Mouse (Mus musculus): Measurements from ENCODE around the gene Glipr1. TPM values are rescaled to one million over a fixed set of nuclear protein-coding genes. Genes with fewer than 3 reads are reported as not detected.
A peak's percentile ranks its signal among the peaks of the same experiment; 100 is the strongest.

The Glipr1 gene
- polyA plus RNA-seq, 1 experiment from 2014 or later: 0.65 TPM

DNA sequence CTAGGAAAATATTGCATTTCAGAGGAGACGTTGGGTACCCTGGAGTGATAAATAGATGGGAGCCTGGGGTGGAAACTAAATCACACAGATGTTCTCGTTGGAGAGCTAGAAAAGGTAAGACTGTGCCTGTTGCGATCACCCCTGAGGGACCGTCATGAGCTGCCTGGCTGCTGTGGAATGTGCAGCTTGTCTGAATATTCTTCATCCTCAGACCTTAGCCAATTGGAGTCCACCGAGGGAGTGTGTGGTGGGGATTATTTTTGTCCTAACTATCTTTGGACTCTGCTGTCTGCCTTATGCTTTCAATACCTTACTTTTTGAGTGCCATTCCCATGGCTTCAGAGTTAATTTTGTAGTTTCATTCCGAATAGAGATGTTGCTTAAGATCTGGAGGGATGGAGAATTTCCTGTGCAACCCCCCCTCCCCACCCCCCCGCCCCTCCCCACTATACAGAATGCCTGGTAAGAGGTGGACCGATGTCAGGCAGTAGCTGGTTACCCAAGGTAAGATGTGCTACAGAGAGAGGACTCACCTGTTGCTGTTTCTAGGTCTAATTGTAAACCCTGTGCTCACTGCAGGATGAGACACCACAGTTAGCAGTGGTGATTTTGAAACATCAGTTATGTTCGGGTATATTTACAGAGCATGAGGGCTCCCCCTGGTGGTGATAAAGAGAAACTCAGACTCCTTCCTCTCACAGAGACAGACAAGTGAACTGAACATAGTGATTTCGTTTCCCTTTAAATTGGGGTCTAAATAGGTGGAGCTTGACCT is 45.0 kb downstream of the Glipr1 start:
- no peak overlapping the region for H3K9ac ChIP-seq (replicated peaks)
- H3K9me3 ChIP-seq: no peaks in the 10 kb centered on the region
- H3K27ac ChIP-seq (replicated peaks): no peak overlapping the region
- no peak overlapping the region for H3K4me3 ChIP-seq
- ATAC-seq (replicated peaks): peak; percentile 93
- no peak overlapping the region for H3K4me2 ChIP-seq (replicated peaks)
- H3K27me3 ChIP-seq: no peaks in the 10 kb centered on the region
- H3K36me3 ChIP-seq: no peaks in the 10 kb centered on the region
- no peaks in the 10 kb centered on the region for H3K4me1 ChIP-seq
- 64% methylated on average over 10 of the region's 10 CpGs for WGBS

DNA sequence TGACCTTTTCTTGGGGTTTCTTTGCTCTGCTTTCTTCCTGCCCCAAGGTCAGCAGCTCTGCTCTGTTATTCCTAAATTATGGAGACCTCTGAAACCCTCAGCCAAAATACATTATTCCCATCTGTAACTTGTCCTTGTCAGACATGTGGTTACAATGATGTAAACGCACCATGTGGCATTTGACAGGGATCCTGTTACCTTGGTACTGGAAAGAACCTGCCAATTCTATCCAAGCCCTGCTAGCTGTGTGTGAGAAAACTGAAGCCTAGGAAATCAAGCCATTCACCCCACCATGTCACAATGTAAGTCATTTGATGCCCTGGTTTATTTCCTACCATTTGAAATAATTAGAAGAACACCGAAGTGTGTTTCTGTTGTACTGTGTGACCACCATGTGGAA is 46.6 kb downstream of the Glipr1 start:
- no peaks in the 10 kb centered on the region for H3K36me3 ChIP-seq
- no peak overlapping the region for H3K4me2 ChIP-seq (replicated peaks)
- H3K9ac ChIP-seq (replicated peaks): no peak overlapping the region
- H3K4me3 ChIP-seq: no peak overlapping the region
- no peaks in the 10 kb centered on the region for H3K9me3 ChIP-seq
- ATAC-seq (replicated peaks): no peak
- H3K27me3 ChIP-seq: no peaks in the 10 kb centered on the region
- WGBS: 86% methylated on average over 2 of the region's 2 CpGs
- no peaks in the 10 kb centered on the region for H3K4me1 ChIP-seq
- no peak overlapping the region for H3K27ac ChIP-seq (replicated peaks)

DNA sequence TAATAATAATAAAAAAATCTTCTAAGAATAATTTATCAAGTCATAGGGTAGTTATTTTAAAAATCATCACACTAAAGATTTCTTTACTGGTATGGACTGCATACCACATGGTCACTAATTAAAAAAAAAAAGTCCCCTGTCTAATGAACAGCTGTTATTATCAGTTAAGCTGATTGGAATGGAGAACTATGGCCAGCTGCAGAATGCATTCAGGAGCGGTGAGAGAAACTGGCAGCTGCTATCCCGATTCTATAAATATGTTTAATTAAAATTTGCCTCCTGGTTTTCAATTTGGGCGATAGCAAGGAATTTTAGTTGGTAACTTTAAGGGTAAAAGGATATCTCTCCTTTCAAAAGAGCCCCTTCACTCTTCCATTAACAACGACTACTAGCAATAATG is 53.4 kb downstream of the Glipr1 start:
- Histone ChIP-seq H3K36me3 (no peaks in the 10 kb centered on the region), H3K4me2 (replicated peaks) (no peak overlapping the region), H3K4me1 (no peaks in the 10 kb centered on the region), H3K9me3 (no peaks in the 10 kb centered on the region), H3K9ac (replicated peaks) (no peak overlapping the region), H3K4me3 (no peak overlapping the region), H3K27me3 (no peaks in the 10 kb centered on the region), H3K27ac (replicated peaks) (no peak overlapping the region)
- ATAC-seq (replicated peaks): no peak
- WGBS: 10% methylated on average over 4 of the region's 4 CpGs

DNA sequence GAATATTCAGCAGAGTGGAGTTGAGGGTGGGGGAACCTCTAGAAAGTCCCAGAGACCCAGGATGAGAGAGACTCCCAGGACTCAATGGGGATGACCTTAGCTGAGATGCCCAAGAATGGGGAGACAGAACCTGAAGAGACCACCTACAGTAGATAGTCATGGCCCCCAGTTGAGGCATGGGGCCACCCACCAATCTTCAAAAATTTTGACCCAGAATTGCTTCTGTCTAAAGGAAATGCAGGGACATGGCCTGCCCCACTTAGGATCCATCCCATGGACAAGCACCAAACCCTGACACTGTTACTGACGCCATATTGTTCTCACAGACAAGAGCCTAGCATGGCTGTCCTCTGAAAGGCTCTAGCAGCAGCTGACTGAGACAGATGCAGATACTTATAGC is 54.4 kb downstream of the Glipr1 start:
- Histone ChIP-seq H3K4me3 (no peak overlapping the region), H3K9me3 (no peaks in the 10 kb centered on the region), H3K4me1 (no peaks in the 10 kb centered on the region), H3K27me3 (no peaks in the 10 kb centered on the region), H3K36me3 (no peaks in the 10 kb centered on the region), H3K4me2 (replicated peaks) (no peak overlapping the region), H3K9ac (replicated peaks) (no peak overlapping the region), H3K27ac (replicated peaks) (no peak overlapping the region)
- 88% methylated on average over 1 of the region's 1 CpGs for WGBS
- no peak for ATAC-seq (replicated peaks)

DNA sequence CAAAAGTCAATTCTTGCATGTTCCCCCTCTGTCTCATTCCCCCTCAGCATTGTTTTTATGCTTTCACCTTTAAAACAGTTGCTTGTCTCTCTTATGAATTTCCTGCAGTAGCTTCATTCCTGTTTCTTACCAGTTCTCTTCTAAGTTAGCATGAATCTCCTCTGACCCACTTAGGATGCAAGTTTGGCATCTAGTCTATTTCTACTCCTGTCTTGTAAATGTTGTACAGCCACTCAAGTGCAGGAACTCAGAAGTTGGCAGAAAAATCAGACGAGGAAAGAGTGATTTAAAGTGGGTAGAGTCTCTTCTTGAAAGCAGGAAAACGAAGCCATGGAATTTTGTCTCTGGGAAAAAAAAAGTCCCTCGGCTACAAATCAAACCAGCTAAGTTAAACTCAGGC is 56.9 kb downstream of the Glipr1 start:
- no peaks in the 10 kb centered on the region for H3K9me3 ChIP-seq
- H3K36me3 ChIP-seq: no peaks in the 10 kb centered on the region
- no peak overlapping the region for H3K9ac ChIP-seq (replicated peaks)
- no peaks in the 10 kb centered on the region for H3K27me3 ChIP-seq
- H3K4me1 ChIP-seq: no peaks in the 10 kb centered on the region
- no peak overlapping the region for H3K27ac ChIP-seq (replicated peaks)
- no peak overlapping the region for H3K4me3 ChIP-seq
- H3K4me2 ChIP-seq (replicated peaks): no peak overlapping the region
- 81% methylated on average over 3 of the region's 3 CpGs for WGBS
- ATAC-seq (replicated peaks): no peak

DNA sequence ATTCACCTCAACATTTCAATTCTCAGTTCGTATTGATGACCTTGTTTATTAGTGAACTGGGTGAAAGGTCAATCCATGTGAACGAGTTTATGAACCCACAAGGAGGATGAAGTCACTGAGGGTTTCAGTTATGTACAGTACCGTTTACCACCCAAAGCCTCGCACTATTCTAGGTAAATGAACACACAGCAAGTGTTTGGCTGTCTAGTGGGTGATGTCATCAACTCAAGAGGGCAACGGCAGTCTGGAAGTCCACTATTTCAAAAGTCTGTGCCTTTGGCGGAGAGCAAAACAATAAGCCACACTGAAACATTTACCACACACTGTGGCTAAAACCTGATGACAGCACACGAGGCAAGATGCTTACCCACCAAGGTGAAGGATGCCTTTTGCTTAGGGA is 59.4 kb downstream of the Glipr1 start:
- no peak overlapping the region for H3K4me2 ChIP-seq (replicated peaks)
- no peak for ATAC-seq (replicated peaks)
- H3K36me3 ChIP-seq: no peaks in the 10 kb centered on the region
- H3K27ac ChIP-seq (replicated peaks): no peak overlapping the region
- no peak overlapping the region for H3K4me3 ChIP-seq
- WGBS: 81% methylated on average over 7 of the region's 7 CpGs
- no peaks in the 10 kb centered on the region for H3K4me1 ChIP-seq
- H3K27me3 ChIP-seq: no peaks in the 10 kb centered on the region
- no peaks in the 10 kb centered on the region for H3K9me3 ChIP-seq
- no peak overlapping the region for H3K9ac ChIP-seq (replicated peaks)

DNA sequence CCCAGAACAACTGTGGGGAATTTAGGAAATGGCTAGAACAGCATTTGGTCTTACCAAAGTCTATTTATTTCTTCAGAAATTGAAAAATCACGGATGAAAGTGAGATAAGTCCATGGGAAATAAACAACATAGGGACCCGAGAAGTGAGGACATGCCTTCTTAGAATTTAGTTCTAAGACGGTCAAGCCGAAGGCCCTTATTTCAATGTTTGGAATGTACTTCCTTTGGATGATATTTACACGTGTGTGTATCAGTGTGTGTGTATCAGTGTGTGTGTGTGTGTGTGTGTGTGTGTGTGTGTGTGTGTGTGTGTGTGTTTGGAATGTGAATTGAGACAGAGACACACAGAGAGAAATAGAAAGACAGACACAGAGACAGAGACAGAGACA is 65.3 kb downstream of the Glipr1 start:
- no peaks in the 10 kb centered on the region for H3K9me3 ChIP-seq
- no peak overlapping the region for H3K27ac ChIP-seq (replicated peaks)
- ATAC-seq (replicated peaks): no peak
- H3K4me1 ChIP-seq: peaks cover 19% of the 10 kb centered on the region
- no peak overlapping the region for H3K4me3 ChIP-seq
- H3K4me2 ChIP-seq (replicated peaks): no peak overlapping the region
- H3K36me3 ChIP-seq: no peaks in the 10 kb centered on the region
- no peak overlapping the region for H3K9ac ChIP-seq (replicated peaks)
- 91% methylated on average over 5 of the region's 5 CpGs for WGBS
- no peaks in the 10 kb centered on the region for H3K27me3 ChIP-seq

DNA sequence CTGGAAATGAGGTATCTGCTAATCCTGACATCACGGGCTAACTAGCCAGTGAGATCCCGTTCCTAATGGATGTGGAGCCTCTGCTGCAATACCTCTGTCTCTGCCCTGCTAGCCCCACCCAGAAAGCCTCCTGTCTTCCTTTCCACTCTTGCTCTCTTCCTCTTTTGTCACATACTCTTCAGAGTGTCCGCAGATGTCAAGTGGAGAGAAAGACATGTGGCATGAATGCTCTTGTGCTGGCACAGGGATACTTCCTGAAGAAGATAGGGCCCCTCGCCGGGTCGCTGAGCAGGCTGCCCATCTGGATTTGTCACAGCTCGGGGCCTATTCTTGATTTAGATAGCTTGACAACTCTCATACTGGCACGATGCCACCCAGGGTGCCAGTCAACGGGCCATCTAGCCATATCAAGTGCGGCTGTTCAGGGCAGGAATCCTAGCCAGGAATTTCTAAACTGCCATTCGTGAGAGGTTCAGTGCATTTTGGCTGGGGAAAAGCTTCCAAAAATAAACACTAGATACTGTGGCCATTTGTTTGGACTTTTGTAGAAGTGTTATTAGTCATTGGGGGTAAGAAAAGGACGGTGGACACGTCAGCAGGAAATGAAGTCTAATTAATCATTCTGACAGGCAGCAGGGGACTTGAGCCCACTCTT is 65.8 kb downstream of the Glipr1 start:
- H3K4me1 ChIP-seq: peaks cover 19% of the 10 kb centered on the region
- no peaks in the 10 kb centered on the region for H3K27me3 ChIP-seq
- 0 out of 2 replicates have a peak overlapping the region, but pooled peaks have one; percentile 9 for H3K27ac ChIP-seq (replicated peaks)
- no peak overlapping the region for H3K4me3 ChIP-seq
- no peaks in the 10 kb centered on the region for H3K9me3 ChIP-seq
- 48% methylated on average over 13 of the region's 13 CpGs for WGBS
- H3K4me2 ChIP-seq (replicated peaks): no peak overlapping the region
- H3K9ac ChIP-seq (replicated peaks): no peak overlapping the region
- peak; percentile 67 for ATAC-seq (replicated peaks)
- no peaks in the 10 kb centered on the region for H3K36me3 ChIP-seq

DNA sequence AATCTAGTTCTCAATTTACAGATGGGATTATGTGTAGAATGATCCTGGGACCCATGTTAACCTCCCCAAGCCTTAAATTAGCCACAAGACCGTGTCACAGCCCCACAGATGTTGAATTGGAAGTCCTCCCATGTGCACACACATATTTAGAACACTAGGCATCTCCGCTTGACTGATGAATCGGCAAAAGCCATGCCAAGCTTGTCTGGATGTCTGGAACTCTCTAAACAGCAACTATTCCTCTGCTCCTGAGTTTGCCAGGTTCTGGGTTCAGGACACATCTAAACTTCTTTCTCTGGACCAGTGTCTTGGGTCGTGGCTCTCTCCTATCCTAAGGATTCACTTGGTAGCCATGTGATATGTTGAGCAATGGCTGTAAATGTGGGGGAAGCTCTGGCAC is 66.4 kb downstream of the Glipr1 start:
- Histone ChIP-seq H3K4me2 (replicated peaks) (no peak overlapping the region), H3K27ac (replicated peaks) (0 out of 2 replicates have a peak overlapping the region, but pooled peaks have one; percentile 9)

More for the DNA sequence above, 66.4 kb downstream of the Glipr1 start:
- Histone ChIP-seq H3K27me3 (no peaks in the 10 kb centered on the region), H3K4me3 (no peak overlapping the region), H3K9me3 (no peaks in the 10 kb centered on the region), H3K4me1 (peaks cover 19% of the 10 kb centered on the region), H3K9ac (replicated peaks) (no peak overlapping the region), H3K36me3 (no peaks in the 10 kb centered on the region)
- WGBS: 90% methylated on average over 4 of the region's 4 CpGs
- ATAC-seq (replicated peaks): no peak

Other genes starting within 250 kb of the Glipr1 start
- gene Krr1, start 30.0 kb downstream of the Glipr1 start, polyA plus RNA-seq (2015; fragmentation: Nextera tagmentation; extraction: Ambion mirVana): 47.8 and 51.1 TPM in 2 replicates
- not detected in 2 replicates for gene Glipr1l1, start 57.6 kb upstream of the Glipr1 start, polyA plus RNA-seq (2015; fragmentation: Nextera tagmentation; extraction: Ambion mirVana)
- gene Glipr1l2, start 80.7 kb upstream of the Glipr1 start, polyA plus RNA-seq (2015; fragmentation: Nextera tagmentation; extraction: Ambion mirVana): not detected in 2 replicates
- 0.22 and 0.59 TPM in 2 replicates for gene Glipr1l3, start 157.7 kb upstream of the Glipr1 start, polyA plus RNA-seq (2015; fragmentation: Nextera tagmentation; extraction: Ambion mirVana)
- gene Caps2, start 161.0 kb upstream of the Glipr1 start, polyA plus RNA-seq (2015; fragmentation: Nextera tagmentation; extraction: Ambion mirVana): 0.33 and 0.80 TPM in 2 replicates

All from forebrain, embryonic 15.5 days (tissue).